Mouse (Mus musculus): ENCODE results near the gene Col4a3.

Gene Col4a3

GRCm38 (mm10) chr1:82586713-82587399, at the start of gene Col4a3, which contains the start of gene Col4a4:
Gene Col4a3, plus strand, starts transcription at chr1:82586921.
Gene Col4a4, minus strand, starts transcription at chr1:82586849.
- peak; percentile 39 for DNase-seq

- DNase-seq: no peak
These were observed 48.9 kb upstream of the Col4a3 start for GRCm38 (mm10) chr1:82537848-82538247.

DNA sequence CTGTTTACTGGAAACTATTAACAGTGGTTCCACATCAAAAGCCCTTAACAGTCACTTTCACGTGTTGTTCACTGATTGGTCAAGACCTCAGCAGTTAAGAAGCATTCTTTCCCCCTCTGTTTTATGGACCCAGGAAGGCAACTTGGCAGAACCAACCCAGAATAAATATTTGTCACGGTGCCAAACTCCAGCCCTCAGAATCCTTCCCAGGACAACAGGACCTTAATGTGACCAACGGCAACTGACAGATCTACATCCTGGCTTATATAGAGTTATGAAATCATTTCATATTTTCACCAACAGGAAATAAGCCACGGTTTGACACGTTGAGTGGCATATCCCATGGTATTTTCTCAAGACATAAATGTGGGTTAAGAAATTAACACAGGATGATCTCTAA, 46.7 kb upstream of the Col4a3 start:
- no peak for DNase-seq

- DNase-seq: no peak
These were observed 42.8 kb upstream of the Col4a3 start for GRCm38 (mm10) chr1:82543934-82544333.

DNA sequence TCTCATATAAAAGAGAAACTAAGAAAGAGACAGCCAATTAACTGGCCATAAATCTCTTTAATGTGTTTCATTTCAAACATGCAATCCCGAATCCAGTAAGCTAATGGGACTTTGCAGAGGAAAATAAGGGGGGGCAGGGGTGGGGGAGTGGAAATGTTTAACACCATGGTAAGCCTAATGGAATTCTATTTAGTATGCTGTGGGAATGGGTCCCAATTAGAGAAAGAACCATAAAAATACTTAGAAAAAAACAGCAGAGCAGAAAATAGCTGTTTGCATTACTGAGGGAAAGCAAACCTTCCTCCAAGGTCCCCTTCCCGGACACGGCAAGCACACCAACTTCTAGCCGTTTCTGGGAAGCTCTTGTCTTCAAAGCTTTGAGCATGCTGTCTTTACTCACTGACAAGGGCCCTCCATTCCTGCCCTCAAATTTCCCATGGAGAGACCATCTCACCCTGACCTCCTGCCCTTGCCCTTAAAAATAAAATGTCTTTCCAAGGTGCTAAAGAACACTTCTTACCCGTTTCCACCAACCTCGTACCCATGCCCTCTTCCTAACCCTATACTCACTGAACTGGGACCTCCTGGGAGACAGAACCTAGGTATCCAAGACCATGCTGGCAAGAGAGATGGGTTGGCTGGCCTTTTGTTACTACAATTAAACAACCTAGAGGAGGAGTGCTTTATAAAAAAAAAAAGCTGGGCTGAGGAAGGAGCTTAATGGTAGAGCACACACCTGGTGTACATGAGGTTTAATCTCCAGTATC, 42.1 kb upstream of the Col4a3 start:
- DNase-seq: no peak

- DNase-seq: no peak
These were observed 41.3 kb upstream of the Col4a3 start for GRCm38 (mm10) chr1:82545199-82545960.

DNA sequence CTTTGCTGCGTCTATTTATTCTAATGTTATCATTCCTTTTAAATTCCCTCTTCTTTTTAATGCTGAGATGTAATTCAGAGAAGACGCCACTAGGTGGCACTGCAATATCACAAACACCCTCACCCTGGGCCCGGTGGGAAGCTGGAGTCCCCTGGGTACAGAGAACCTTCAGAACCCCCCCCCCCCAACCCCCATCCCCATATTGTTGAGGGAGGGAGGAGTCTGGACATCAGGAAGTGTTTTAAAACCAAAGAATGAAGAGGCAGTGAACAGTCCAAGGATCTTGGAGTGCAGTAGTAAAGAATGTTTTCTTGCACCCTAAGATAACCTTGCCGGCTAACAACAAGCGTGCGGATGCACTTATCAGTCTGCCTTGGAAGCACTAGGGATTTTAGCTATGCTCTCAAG, 32.3 kb upstream of the Col4a3 start:
- peak; percentile 16 for DNase-seq

GRCm38 (mm10) chr1:82554889-82555288, 31.8 kb upstream of the Col4a3 start:
- no peak for DNase-seq

- no peak for DNase-seq
These were observed 26.5 kb upstream of the Col4a3 start for GRCm38 (mm10) chr1:82560223-82560622.

- DNase-seq: no peak
These were observed 17.3 kb upstream of the Col4a3 start for GRCm38 (mm10) chr1:82569405-82569804.

DNA sequence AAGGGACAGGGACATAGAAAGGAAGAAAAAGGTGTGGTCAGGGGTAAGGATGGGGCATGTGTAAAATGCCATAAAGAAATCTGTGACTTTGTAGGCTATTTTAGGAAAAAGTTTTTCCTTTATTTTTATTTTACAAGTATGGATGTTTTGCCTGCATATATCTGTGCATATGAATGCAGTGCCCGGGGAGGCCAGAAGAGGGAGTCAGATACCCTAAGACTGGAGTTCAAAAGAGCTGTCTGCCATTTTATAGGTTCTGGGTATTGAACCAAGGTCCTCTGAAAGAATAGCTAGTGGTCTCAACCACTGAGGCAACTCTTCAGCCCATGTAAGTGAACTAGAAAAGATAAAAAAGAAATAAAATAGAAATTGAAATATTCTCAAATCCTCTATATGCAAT, 15.0 kb upstream of the Col4a3 start:
- no peak for DNase-seq

DNA sequence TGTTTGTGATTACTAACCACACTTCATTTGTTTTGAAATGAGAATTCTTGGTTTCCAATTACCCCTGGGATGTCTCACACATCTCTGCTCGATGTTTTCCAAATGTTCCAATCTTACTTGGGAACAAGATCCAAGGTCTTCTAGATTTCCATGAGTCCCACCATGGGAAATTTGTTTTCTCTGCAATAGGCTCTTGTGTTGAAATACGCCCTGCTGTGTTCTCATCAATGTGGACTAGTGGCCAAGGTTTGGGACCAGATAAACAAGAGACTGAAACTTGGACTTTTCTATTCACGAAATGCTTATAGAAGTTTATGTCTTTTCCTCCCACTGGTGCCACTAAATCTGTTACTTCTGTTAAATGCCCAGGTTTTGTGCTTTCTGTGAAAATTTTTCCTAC, 11.0 kb upstream of the Col4a3 start:
- no peak for DNase-seq

DNA sequence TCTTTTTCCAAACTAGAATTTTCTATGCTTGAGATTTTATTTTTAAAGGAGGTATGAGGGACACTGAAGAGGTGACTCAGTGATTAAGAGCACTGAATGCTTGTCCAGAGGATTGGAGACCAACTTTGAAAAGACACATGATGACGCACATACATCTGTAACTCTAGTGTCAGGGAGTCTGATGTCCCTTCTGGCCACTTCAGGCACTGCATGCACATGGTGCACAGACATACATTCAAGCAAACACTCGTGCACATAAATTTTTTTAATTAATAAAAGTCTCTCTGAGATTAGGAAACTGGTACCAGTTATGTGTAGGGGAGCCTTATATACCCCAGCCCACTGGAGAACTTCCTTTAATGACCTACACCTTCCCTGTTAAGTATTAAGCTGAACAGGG, 10.5 kb upstream of the Col4a3 start:
- no peak for DNase-seq

GRCm38 (mm10) chr1:82577339-82577738, 9.4 kb upstream of the Col4a3 start:
- DNase-seq: no peak

DNA sequence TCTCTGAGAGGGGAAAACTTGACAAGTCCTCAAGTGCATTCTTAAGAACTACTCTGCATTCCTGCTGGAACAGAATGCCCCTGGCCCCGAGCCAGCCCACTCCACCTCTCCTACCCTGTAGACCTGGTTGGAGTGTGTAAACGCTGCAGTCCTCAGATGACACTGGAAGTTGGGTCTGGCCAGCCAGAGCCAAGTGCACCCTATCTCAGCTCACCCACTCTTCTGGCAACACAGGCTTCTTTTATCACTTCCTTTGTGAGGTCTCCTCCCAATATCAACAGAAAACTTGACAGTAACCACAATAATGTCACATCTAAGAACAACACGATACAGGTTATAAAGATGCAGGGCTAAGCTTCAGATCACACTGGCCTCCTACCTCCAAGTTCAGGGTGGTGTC, 8.8 kb upstream of the Col4a3 start:
- DNase-seq: no peak

DNA sequence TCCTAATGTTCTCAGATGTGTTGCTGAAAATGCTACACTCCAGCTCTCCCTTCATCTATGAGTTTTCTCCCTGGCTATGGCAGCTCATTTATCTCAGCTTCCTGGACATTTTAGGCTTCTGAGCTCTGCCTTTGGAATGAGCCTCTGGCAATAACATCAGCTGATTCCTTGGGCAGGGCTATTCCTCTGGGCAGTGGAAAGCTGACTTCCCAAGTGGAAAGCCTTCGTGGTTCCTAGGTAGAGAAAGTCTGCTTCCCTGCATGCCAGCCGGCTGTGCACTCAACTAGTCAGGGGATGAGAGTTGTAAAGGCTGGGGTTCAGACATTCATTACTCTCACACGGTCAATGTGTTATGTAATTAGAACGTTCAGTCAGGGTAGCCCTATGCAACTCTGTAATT, 8.4 kb upstream of the Col4a3 start:
- no peak for DNase-seq

- DNase-seq: no peak
These were observed 740 bp upstream of the Col4a3 start for GRCm38 (mm10) chr1:82585981-82586380.

DNA sequence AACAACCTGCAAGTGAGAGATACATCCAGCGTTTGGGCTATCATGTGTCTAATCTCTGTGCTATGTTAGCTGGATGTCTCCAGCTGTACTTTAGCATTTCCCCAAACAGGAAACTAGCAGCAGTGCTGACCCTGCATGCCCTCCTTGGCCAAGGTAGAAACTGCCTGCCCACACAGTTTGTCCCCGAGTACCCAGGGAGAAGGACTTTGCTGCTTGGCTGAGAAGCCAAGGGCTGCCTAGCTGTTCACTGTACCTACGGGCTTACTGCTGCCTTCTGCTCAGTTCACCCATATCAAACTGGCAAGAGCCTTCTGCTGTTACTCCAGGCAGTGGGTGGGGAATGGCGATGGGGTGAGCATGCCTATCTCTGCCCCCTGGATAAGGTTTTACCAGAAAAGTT, 3.5 kb downstream of the Col4a3 start:
- no peak for DNase-seq

GRCm38 (mm10) chr1:82596864-82597596, 10.3 kb downstream of the Col4a3 start:
- DNase-seq: no peak

GRCm38 (mm10) chr1:82603198-82603950, 16.7 kb downstream of the Col4a3 start:
- DNase-seq: no peak

- DNase-seq: no peak
These were observed 18.6 kb downstream of the Col4a3 start for GRCm38 (mm10) chr1:82605347-82605746.

- DNase-seq: no peak
These were observed 19.1 kb downstream of the Col4a3 start for GRCm38 (mm10) chr1:82605856-82606255.

Data from cerebellum, adult 9-10 months (tissue).